Comparison of ENCODE assay signal across 8 mouse cellular contexts in the genomic region with DNA sequence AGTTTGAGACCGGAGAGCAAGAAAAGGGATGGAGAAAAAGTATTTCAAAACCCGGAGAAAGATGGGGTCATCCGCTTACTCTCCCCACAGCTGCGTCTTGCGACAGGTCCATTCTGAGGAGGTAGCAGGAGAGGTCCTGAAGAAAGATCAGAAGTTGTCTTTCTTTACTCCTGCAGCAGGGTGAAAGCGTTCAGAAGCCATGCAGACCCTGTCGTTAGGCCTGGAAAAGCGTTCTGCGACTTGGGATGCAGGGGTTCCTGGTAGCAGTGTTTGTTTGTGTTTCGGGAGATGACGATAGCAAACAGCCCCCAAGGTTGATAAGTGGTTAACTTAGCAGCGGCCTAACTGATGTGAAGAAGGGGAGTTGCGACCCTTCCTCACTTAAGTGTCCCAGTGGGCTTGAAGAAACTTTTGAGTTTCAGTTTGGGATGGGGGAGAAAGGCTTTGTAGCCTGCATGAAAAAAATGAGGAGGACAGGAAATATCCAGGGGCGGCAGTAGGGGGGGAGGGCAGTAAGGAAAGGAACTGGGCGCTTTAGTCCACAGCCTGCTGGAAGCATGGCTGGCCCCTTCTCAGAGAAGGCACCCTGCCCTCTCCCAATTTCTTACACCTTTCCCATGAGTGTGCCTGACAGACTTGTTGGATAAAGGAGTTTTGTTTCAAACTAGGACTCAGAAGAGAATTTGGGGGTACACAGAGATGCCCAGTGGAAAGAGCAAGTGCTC. TPM values are rescaled to one million over a fixed set of nuclear protein-coding genes. Genes with fewer than 3 reads are reported as not detected.
DNase-seq lines count a peak whose midpoint lies in the region; ATAC-seq and TF ChIP-seq lines count a peak whose summit lies in the region.

No protein-coding gene starts in this region.

- peaks cover 7% of the 10 kb centered on the region for H3K4me1 ChIP-seq in heart, adult 2 months (ENCODE audit: control insufficient read depth, insufficient read depth, low read length)
- H3K4me1 ChIP-seq in bone marrow, adult 2 months (ENCODE audit: control insufficient read depth, insufficient read depth, low read length): no peaks in the 10 kb centered on the region; the same call in 1 of the 2 replicates
- peaks cover 44% of the 10 kb centered on the region for H3K4me1 ChIP-seq in hindbrain, embryonic 14.5 days (replicated peaks; ENCODE audit: control insufficient read depth, insufficient read depth, low read length)
- peaks cover 54% of the 10 kb centered on the region for H3K4me1 ChIP-seq in midbrain, embryonic 11.5 days (ENCODE audit: control insufficient read depth, insufficient read depth, low read length)

- peak overlapping the region; percentile 61 for H3K4me2 ChIP-seq in hindbrain, embryonic 14.5 days (replicated peaks)
- peak overlapping the region; percentile 78 for H3K4me2 ChIP-seq in midbrain, embryonic 11.5 days

- peak overlapping the region; percentile 87; the same call in 1 of the 2 replicates for H3K27ac ChIP-seq in heart, adult 2 months
- no peak overlapping the region for H3K27ac ChIP-seq in bone marrow, adult 2 months (ENCODE audit: control insufficient read depth, insufficient read depth, low read depth, low read length, poor library complexity)
- no peak overlapping the region for H3K27ac ChIP-seq in hindbrain, embryonic 14.5 days
- no peak overlapping the region for H3K27ac ChIP-seq in midbrain, embryonic 11.5 days (ENCODE audit: low read depth, low read length)

- no peak for TF ChIP-seq EP300 in heart, adult 2 months (IDR thresholded peaks at IDR 0.05; ENCODE audit: insufficient read depth, low read depth, low read length)

- WGBS in heart, adult 2 months: 16% methylated on average over 15 of the region's 15 CpGs
- 44% methylated on average over 15 of the region's 15 CpGs for WGBS in bone marrow, adult 2 months
- 2% methylated on average over 15 of the region's 15 CpGs for WGBS in hindbrain, embryonic 14.5 days
- 2% methylated on average over 15 of the region's 15 CpGs for WGBS in midbrain, embryonic 11.5 days

- no peak for TF ChIP-seq POLR2A in heart, adult 2 months (IDR thresholded peaks at IDR 0.05; ENCODE audit: insufficient read depth, low read depth, low read length)
- no peak for TF ChIP-seq POLR2A in bone marrow, adult 2 months (IDR thresholded peaks at IDR 0.05; ENCODE audit: borderline replicate concordance, control insufficient read depth, low read depth, low read length)

- intact Hi-C loops in heart, adult 2 months (cut with DNase I): loop anchor here (2.0 kb wide), 1 partner anchor 123 kb away; no protein-coding TSS in a partner anchor

- H3K79me2 ChIP-seq in heart, adult 2 months (replicated peaks; ENCODE audit: control insufficient read depth, insufficient read depth, low read length): no peaks in the 10 kb centered on the region

- no peaks in the 10 kb centered on the region for H3K9me3 ChIP-seq in hindbrain, embryonic 14.5 days (ENCODE audit: control insufficient read depth, low read length)
- no peaks in the 10 kb centered on the region for H3K9me3 ChIP-seq in midbrain, embryonic 11.5 days (ENCODE audit: control insufficient read depth, low read length)

- H3K36me3 ChIP-seq in heart, adult 2 months (ENCODE audit: control insufficient read depth, insufficient read depth, low read length): no peaks in the 10 kb centered on the region
- H3K36me3 ChIP-seq in hindbrain, embryonic 14.5 days (replicated peaks; ENCODE audit: control insufficient read depth, insufficient read depth): no peaks in the 10 kb centered on the region
- no peaks in the 10 kb centered on the region for H3K36me3 ChIP-seq in midbrain, embryonic 11.5 days (ENCODE audit: control insufficient read depth, insufficient read depth, low read length)

- H3K9ac ChIP-seq in heart, adult 2 months (ENCODE audit: low read depth, low read length): peak overlapping the region; percentile 58
- peak overlapping the region; percentile 93 for H3K9ac ChIP-seq in hindbrain, embryonic 14.5 days
- peak overlapping the region; percentile 99 for H3K9ac ChIP-seq in midbrain, embryonic 11.5 days (ENCODE audit: low read length)

- no peak for DNase-seq in heart, adult 2 months
- DNase-seq in heart, adult 9 months (ENCODE audit: low spot score in 2 of 2): no peak
- no peak for DNase-seq in hindbrain, embryonic 14.5 days (ENCODE audit: low spot score)
- DNase-seq in midbrain, embryonic 11.5 days (ENCODE audit: low spot score, missing footprints): peak; percentile 92
- DNase-seq in adrenal gland, adult 18-20 months (ENCODE audit: low spot score in 2 of 2): no peak
- no peak for DNase-seq in T-cell, adult 2 months (ENCODE audit: low spot score)

- H3K27me3 ChIP-seq in heart, adult 2 months (ENCODE audit: control insufficient read depth, insufficient read depth, low read length): no peaks in the 10 kb centered on the region
- H3K27me3 ChIP-seq in hindbrain, embryonic 14.5 days (ENCODE audit: control insufficient read depth, insufficient read depth, low read length): no peaks in the 10 kb centered on the region
- no peaks in the 10 kb centered on the region for H3K27me3 ChIP-seq in midbrain, embryonic 11.5 days (ENCODE audit: control insufficient read depth, insufficient read depth, low read length)

- TF ChIP-seq CTCF in heart, adult 2 months (IDR thresholded peaks at IDR 0.05): no peak
- no peak for TF ChIP-seq CTCF in bone marrow, adult 2 months (IDR thresholded peaks at IDR 0.05; ENCODE audit: control insufficient read depth, insufficient read depth, low read length)

- peak overlapping the region; percentile 63 for H3K4me3 ChIP-seq in heart, adult 2 months
- H3K4me3 ChIP-seq in bone marrow, adult 2 months (replicated peaks; ENCODE audit: control insufficient read depth, low read depth, low read length): peak overlapping the region; percentile 31
- peak overlapping the region; percentile 72 for H3K4me3 ChIP-seq in hindbrain, embryonic 14.5 days (replicated peaks; ENCODE audit: low read length)
- H3K4me3 ChIP-seq in midbrain, embryonic 11.5 days (ENCODE audit: low read depth, low read length): peak overlapping the region; percentile 81

- ATAC-seq in hindbrain, embryonic 14.5 days (ENCODE audit: low FRiP score): no peak
- no peak for ATAC-seq in midbrain, embryonic 11.5 days (ENCODE audit: low FRiP score)
- ATAC-seq in megakaryocyte-erythroid progenitor cell, adult 5-6 weeks (replicated peaks; ENCODE audit: low FRiP score, low TSS enrichment, poor library complexity, severe bottlenecking): no peak

RNA-seq across cellular contexts. Expression of a gene that starts 2.0 kb away (rescaled TPM):
- total RNA-seq in heart, adult 2 months (2021): 10 to 100 TPM; 18.9 to 21.8 TPM
- 9.5 and 15.0 TPM in 2 replicates for polyA plus RNA-seq in heart, adult 2 months (2012; rRNA removed)
- 2.9 and 16.3 TPM in 2 replicates for polyA plus RNA-seq in bone marrow, adult 2 months (2011; ENCODE audit: insufficient read depth, insufficient read length, low replicate concordance, missing spikeins)
- polyA plus RNA-seq in hindbrain, embryonic 14.5 days (2014; fragmentation: Nextera tagmentation; extraction: Ambion mirVana): 23.3 and 26.6 TPM in 2 replicates
- 77.6 and 81.8 TPM in 2 replicates for polyA plus RNA-seq in midbrain, embryonic 11.5 days (2014; fragmentation: Nextera tagmentation; extraction: Ambion mirVana)
- total RNA-seq in adrenal gland, adult 18-20 months (2021): 10 to 100 TPM; 15.0 to 18.7 TPM
- 0.57 TPM in 1 of 2 replicates, not detected in the other for total RNA-seq in megakaryocyte-erythroid progenitor cell, adult 5-6 weeks (2014; fragmentation: Nextera tagmentation)
- total RNA-seq in megakaryocyte-erythroid progenitor cell, adult 5-6 weeks (2017): 3.3 and 6.8 TPM in 2 replicates

RNA-seq across cellular contexts. Expression of a gene that starts 43.3 kb away (rescaled TPM):
- total RNA-seq in heart, adult 2 months (2021): 10 to 100 TPM; 11.1 to 11.7 TPM
- 4.9 and 8.5 TPM in 2 replicates for polyA plus RNA-seq in heart, adult 2 months (2012; rRNA removed)
- 7.9 TPM in 1 of 2 replicates, not detected in the other for polyA plus RNA-seq in bone marrow, adult 2 months (2011; ENCODE audit: insufficient read depth, insufficient read length, low replicate concordance, missing spikeins)
- polyA plus RNA-seq in hindbrain, embryonic 14.5 days (2014; fragmentation: Nextera tagmentation; extraction: Ambion mirVana): 333 and 365 TPM in 2 replicates
- 258 TPM in 2 replicates for polyA plus RNA-seq in midbrain, embryonic 11.5 days (2014; fragmentation: Nextera tagmentation; extraction: Ambion mirVana)
- 10 to 100 TPM in 1 of 2 experiments, 1 to 10 TPM in 1; 9.2 to 12.7 TPM for total RNA-seq in adrenal gland, adult 18-20 months (2021)
- not detected in 2 replicates for total RNA-seq in megakaryocyte-erythroid progenitor cell, adult 5-6 weeks (2014; fragmentation: Nextera tagmentation)
- 0.95 TPM in 1 of 2 replicates, not detected in the other for total RNA-seq in megakaryocyte-erythroid progenitor cell, adult 5-6 weeks (2017)

Comparison
In these comparisons a context has a peak if more than half of its experiments do, and no peak if none do; other contexts are left out.
1. H3K4me3 ChIP-seq: peak in every context shown above with its lines; median percentile 81 in midbrain, embryonic 11.5 days; 72 in hindbrain, embryonic 14.5 days; 63 in heart, adult 2 months; 31 in bone marrow, adult 2 months.
2. RNA of a gene that starts 43.3 kb away (polyA plus RNA-seq): 333 to 365 TPM in hindbrain, embryonic 14.5 days and 258 TPM in midbrain, embryonic 11.5 days; 7.9 TPM in bone marrow, adult 2 months and 4.9 to 8.5 TPM in heart, adult 2 months; every median in the first group is over 10 times any median in the second.
3. Peak in every context shown above with its lines, with median percentiles within 50 percentile points of each other: H3K9ac ChIP-seq.